Mouse (Mus musculus): Measurements from ENCODE around the gene Fgf13.

DNA sequence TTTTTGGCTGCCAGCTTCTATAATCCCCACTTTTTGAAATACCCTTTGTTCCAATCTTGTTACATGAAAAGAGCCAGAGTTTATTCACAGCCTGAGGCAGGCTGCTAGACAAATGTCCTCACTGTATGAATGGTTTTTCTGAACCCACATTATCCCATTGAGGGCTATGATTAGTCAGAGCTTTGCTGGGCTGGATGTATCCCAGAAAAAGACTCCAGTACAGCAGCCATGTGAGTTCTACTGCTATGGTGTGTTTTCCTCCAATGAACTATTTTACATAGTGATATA, 326.5 kb downstream of the Fgf13 start:
- TF ChIP-seq CTCF (IDR thresholded peaks at IDR 0.05; ENCODE audit: control insufficient read depth, insufficient read depth, insufficient read length) (no peak), FOSL1 (IDR thresholded peaks at IDR 0.05; ENCODE audit: insufficient read depth, low read length, poor library complexity, severe bottlenecking) (no peak)

Measured in C2C12 (cell line).